In genomic region chr12:92916267-92916666, GRCm38 (mm10) we compare ENCODE assay signal across 22 mouse cellular contexts.
"Had no signal": no experiment of that assay in that cellular context is flagged by ENCODE, and none has a peak within 500 bp of the region (broad histone marks: within the 10 kb centered on the region; RNA-seq: fewer than 3 reads in every experiment).

No protein-coding gene starts in this region.

- H3K9me3 ChIP-seq: lung, embryonic 15.5 days; megakaryocyte, embryonic 14.5 days; midbrain, embryonic 12.5 days; neural tube, embryonic 13.5 days; neural tube, embryonic 15.5 days had no signal

- H3K27ac ChIP-seq: lung, embryonic 15.5 days; macrophage; midbrain, embryonic 12.5 days; neural tube, embryonic 13.5 days; neural tube, embryonic 15.5 days had no signal

- H3K9ac ChIP-seq: liver, postnatal 0 days; lung, embryonic 15.5 days; midbrain, embryonic 12.5 days; neural tube, embryonic 13.5 days; neural tube, embryonic 15.5 days had no signal

- H3K4me1 ChIP-seq: lung, embryonic 15.5 days; megakaryocyte, embryonic 14.5 days; midbrain, embryonic 12.5 days; neural tube, embryonic 13.5 days; neural tube, embryonic 15.5 days had no signal

- ATAC-seq: liver, postnatal 0 days; lung, postnatal 0 days; midbrain, embryonic 16.5 days had no signal

- H3K4me3 ChIP-seq: lung, embryonic 15.5 days; megakaryocyte, embryonic 14.5 days; midbrain, embryonic 12.5 days; myocyte; neural tube, embryonic 13.5 days; neural tube, embryonic 15.5 days had no signal

- H3K4me2 ChIP-seq: lung, embryonic 15.5 days; midbrain, embryonic 12.5 days; neural tube, embryonic 13.5 days; neural tube, embryonic 15.5 days had no signal

- DNase-seq: liver, postnatal 0 days; lung, adult 2 months; lung, postnatal 14 days; lung, postnatal 36 days; midbrain, embryonic 14.5 days; retina, postnatal 1 day; right cerebral cortex, adult 18-20 months; right cerebral cortex, postnatal 25 days; right cerebral cortex, postnatal 4 days; spleen, adult 18-20 months; thymus, adult 18-20 months; thymus, postnatal 14 days; thymus, postnatal 36 days had no signal

- H3K27me3 ChIP-seq: lung, embryonic 15.5 days; megakaryocyte, embryonic 14.5 days; midbrain, embryonic 12.5 days; neural tube, embryonic 13.5 days; neural tube, embryonic 15.5 days had no signal

- H3K36me3 ChIP-seq: lung, embryonic 15.5 days; midbrain, embryonic 12.5 days; neural tube, embryonic 13.5 days; neural tube, embryonic 15.5 days had no signal
